Mouse (Mus musculus): ENCODE data around the gene Raver2.

GRCm38 (mm10) chr4:101033047-101033446 is 35.7 kb upstream of the Raver2 start:
- TF ChIP-seq GATA1 (IDR thresholded peaks at IDR 0.05; ENCODE audit: borderline replicate concordance, low read length) (no peak), FLI1 (IDR thresholded peaks at IDR 0.05; ENCODE audit: low read length) (no peak)

All from megakaryocyte, embryonic 14.5 days (primary cell).